Mouse (Mus musculus) common myeloid progenitor, adult 5-6 weeks (primary cell): Measurements from ENCODE around the gene Zfp706. TPM values are rescaled to one million over a fixed set of nuclear protein-coding genes. Genes with fewer than 3 reads are reported as not detected.
"Not testable (repeated sequence)": the region's sequence is repeated elsewhere in the genome, so short reads cannot be mapped to it uniquely, and the experiment has no call there.

Source experiments
- ATAC-seq: replicated peaks from 2 replicates; pipeline ENCODE4 v1.8.0; 2016; ENCODE audit warnings: low read depth, mild to moderate bottlenecking, moderate TSS enrichment, inconsistent platforms; ENCODE audit not compliant: poor library complexity, severe bottlenecking
- total RNA-seq: library from RNA; stranded (forward); fragments of 200-1000, 187-1606 nt; gene quantifications from 2 replicates; pipeline ENCODE4 v1.2.3, GENCODE M21; 2017

Zfp706 gene
- total RNA-seq, 1 experiment from 2014 or later = 149 TPM

- ATAC-seq = no peak
Measured at GRCm38 (mm10) chr15:37011897-37012296, 4.3 kb upstream of the Zfp706 start.

- ATAC-seq = no peak
Measured at GRCm38 (mm10) chr15:37011316-37011715, 3.7 kb upstream of the Zfp706 start.

GRCm38 (mm10) chr15:37008546-37008945 is 973 bp upstream of the Zfp706 start:
- ATAC-seq = no peak

GRCm38 (mm10) chr15:37007959-37008419 is 416 bp upstream of the Zfp706 start:
- no peak for ATAC-seq

GRCm38 (mm10) chr15:37006475-37007164 is 953 bp downstream of the Zfp706 start:
- ATAC-seq = 0 out of 2 replicates have a peak, but pooled peaks have one; percentile 20

GRCm38 (mm10) chr15:37005793-37006474 is 1.6 kb downstream of the Zfp706 start:
- ATAC-seq = no peak

GRCm38 (mm10) chr15:37004858-37005257 is 2.7 kb downstream of the Zfp706 start:
- no peak for ATAC-seq

GRCm38 (mm10) chr15:37002276-37002675 is 5.3 kb downstream of the Zfp706 start:
- no peak for ATAC-seq

GRCm38 (mm10) chr15:36999602-37000001 is 8.0 kb downstream of the Zfp706 start:
- not testable (repeated sequence) for ATAC-seq

GRCm38 (mm10) chr15:36995166-36995565 is 12.4 kb downstream of the Zfp706 start:
- ATAC-seq = no peak

GRCm38 (mm10) chr15:36994665-36995064 is 12.9 kb downstream of the Zfp706 start:
- ATAC-seq = no peak

- no peak for ATAC-seq
Measured at GRCm38 (mm10) chr15:36993435-36994178, 14.0 kb downstream of the Zfp706 start.

- no peak for ATAC-seq
Measured at GRCm38 (mm10) chr15:36991353-36991752, 16.2 kb downstream of the Zfp706 start.

GRCm38 (mm10) chr15:36989922-36990321 is 17.7 kb downstream of the Zfp706 start:
- no peak for ATAC-seq

GRCm38 (mm10) chr15:36988718-36989115 is 18.9 kb downstream of the Zfp706 start:
- ATAC-seq = no peak

- no peak for ATAC-seq
Measured at GRCm38 (mm10) chr15:36987976-36988717, 19.4 kb downstream of the Zfp706 start.

- peak; percentile 71 for ATAC-seq
Measured at GRCm38 (mm10) chr15:36987211-36987877, 20.2 kb downstream of the Zfp706 start.

- ATAC-seq = no peak
Measured at GRCm38 (mm10) chr15:36985567-36985925, 22.0 kb downstream of the Zfp706 start.

- no peak for ATAC-seq
Measured at GRCm38 (mm10) chr15:36984921-36985566, 22.5 kb downstream of the Zfp706 start.
